Mouse (Mus musculus) C2C12 (cell line): ENCODE results near the gene Foxd4. TPM values are rescaled to one million over a fixed set of nuclear protein-coding genes. Genes with fewer than 3 reads are reported as not detected.

Source experiments
- H3K27me3 ChIP-seq: one replicate; pipeline ENCODE4 v1.6.1; 2011; ENCODE audit not compliant: control insufficient read depth, insufficient read depth, insufficient read length
- H3K36me3 ChIP-seq: one replicate; pipeline ENCODE4 v1.6.1; 2011; ENCODE audit not compliant: control insufficient read depth, insufficient read depth
- H3K4me3 ChIP-seq: one replicate; pipeline ENCODE4 v1.5.1; 2011; ENCODE audit warnings: mild to moderate bottlenecking, control low read depth; ENCODE audit not compliant: poor library complexity, insufficient read depth, severe bottlenecking
- H3K79me2 ChIP-seq: one replicate; pipeline ENCODE4 v1.6.1; 2011; ENCODE audit not compliant: control insufficient read depth, insufficient read depth
- H3K79me3 ChIP-seq: one replicate; pipeline ENCODE4 v1.6.1; 2011; ENCODE audit warnings: low read depth, control low read depth
- H3ac ChIP-seq: one replicate; pipeline ENCODE3; 2011; ENCODE audit warnings: low read depth; ENCODE audit not compliant: control insufficient read depth, insufficient read length
- CEBPB ChIP-seq: IDR thresholded peaks from one replicate; pipeline ENCODE4 v1.6.1; 2011; ENCODE audit warnings: low read depth, mild to moderate bottlenecking, control low read depth, moderate library complexity
- CTCF ChIP-seq: IDR thresholded peaks from one replicate; pipeline ENCODE4 v1.5.1; 2011; ENCODE audit not compliant: control insufficient read depth, insufficient read depth, insufficient read length
- FOSL1 ChIP-seq: IDR thresholded peaks from one replicate; pipeline ENCODE4 v1.8.0; 2011; ENCODE audit warnings: mild to moderate bottlenecking, low read length; ENCODE audit not compliant: poor library complexity, insufficient read depth, severe bottlenecking
- MAX ChIP-seq: IDR thresholded peaks from one replicate; pipeline ENCODE4 v1.6.1; 2011; ENCODE audit warnings: mild to moderate bottlenecking, control low read depth
- MYOD1 ChIP-seq: IDR thresholded peaks from one replicate; pipeline ENCODE4 v1.6.1; 2011; ENCODE audit warnings: low read depth; ENCODE audit not compliant: control insufficient read depth, insufficient read length
- MYOG ChIP-seq: IDR thresholded peaks from one replicate; pipeline ENCODE4 v1.6.1; 2011; ENCODE audit not compliant: control insufficient read depth, insufficient read length; ENCODE audit errors: extremely low read depth
- USF1 ChIP-seq: IDR thresholded peaks from one replicate; pipeline ENCODE4 v1.6.1; 2011; ENCODE audit warnings: low read depth, mild to moderate bottlenecking, control low read depth, moderate library complexity
- microRNA-seq: library from miRNA; unstranded; fragments of <30 nt; microRNA quantifications from one replicate; pipeline ENCODE4, GENCODE M21; 2019; ENCODE audit warnings: borderline microRNAs expressed
- polyA plus RNA-seq: library from polyadenylated mRNA; unstranded; fragments of >200 nt; fragmentation: generic; extraction: Trizol; gene quantifications from one replicate; pipeline ENCODE4 v1.2.1, GENCODE M21; 2012; ENCODE audit warnings: missing spikeins

Foxd4 gene
- polyA plus RNA-seq, 1 experiment, result not detected

- Histone ChIP-seq H3K79me3 (no peaks in the 10 kb centered on the region), H3K4me3 (no peak overlapping the region), H3K36me3 (no peaks in the 10 kb centered on the region), H3K79me2 (no peaks in the 10 kb centered on the region), H3K27me3 (peaks cover 8% of the 10 kb centered on the region), H3ac (no peak overlapping the region)
- TF ChIP-seq MAX (no peak), FOSL1 (no peak), MYOD1 (no peak), CTCF (no peak), CEBPB (no peak), MYOG (no peak), USF1 (no peak)
Measured at GRCm38 (mm10) chr19:24865436-24865835, 35.6 kb downstream of the Foxd4 start.

GRCm38 (mm10) chr19:24861612-24862451, 39.2 kb downstream of the Foxd4 start, which contains the start of gene Pgm5:
Gene Pgm5, minus strand, starts transcription at chr19:24861855.
- Histone ChIP-seq H3K79me2 (no peaks in the 10 kb centered on the region), H3ac (no peak within 1 kb of the TSS), H3K27me3 (peaks cover 8% of the 10 kb centered on the region), H3K79me3 (no peaks in the 10 kb centered on the region), H3K36me3 (no peaks in the 10 kb centered on the region), H3K4me3 (no peak within 1 kb of the TSS)
- TF ChIP-seq MYOG (no peak), MYOD1 (no peak), CEBPB (no peak), USF1 (no peak), CTCF (no peak), FOSL1 (no peak), MAX (no peak)

DNA sequence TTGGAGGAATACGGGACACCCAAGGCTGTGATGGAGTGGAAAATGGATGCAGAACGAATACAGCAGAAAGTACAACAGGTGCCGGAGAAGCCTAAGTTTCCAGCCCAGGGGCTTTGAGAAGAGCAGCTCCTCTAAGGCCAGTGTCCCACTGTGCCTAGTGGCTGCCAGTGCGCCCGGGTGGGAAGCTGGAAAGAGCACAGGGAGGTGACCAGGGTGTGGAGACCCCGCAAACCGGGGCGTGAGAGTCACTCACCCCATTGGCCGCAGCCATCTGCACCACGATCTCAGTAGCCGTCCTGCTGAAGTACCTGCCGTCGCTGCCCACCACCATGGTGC, 39.8 kb downstream of the Foxd4 start:
- no peak for TF ChIP-seq USF1
- H3ac ChIP-seq, result no peak overlapping the region
- H3K36me3 ChIP-seq, result no peaks in the 10 kb centered on the region
- no peaks in the 10 kb centered on the region for H3K79me2 ChIP-seq
- peaks cover 8% of the 10 kb centered on the region for H3K27me3 ChIP-seq
- no peaks in the 10 kb centered on the region for H3K79me3 ChIP-seq
- H3K4me3 ChIP-seq, result no peak overlapping the region

DNA sequence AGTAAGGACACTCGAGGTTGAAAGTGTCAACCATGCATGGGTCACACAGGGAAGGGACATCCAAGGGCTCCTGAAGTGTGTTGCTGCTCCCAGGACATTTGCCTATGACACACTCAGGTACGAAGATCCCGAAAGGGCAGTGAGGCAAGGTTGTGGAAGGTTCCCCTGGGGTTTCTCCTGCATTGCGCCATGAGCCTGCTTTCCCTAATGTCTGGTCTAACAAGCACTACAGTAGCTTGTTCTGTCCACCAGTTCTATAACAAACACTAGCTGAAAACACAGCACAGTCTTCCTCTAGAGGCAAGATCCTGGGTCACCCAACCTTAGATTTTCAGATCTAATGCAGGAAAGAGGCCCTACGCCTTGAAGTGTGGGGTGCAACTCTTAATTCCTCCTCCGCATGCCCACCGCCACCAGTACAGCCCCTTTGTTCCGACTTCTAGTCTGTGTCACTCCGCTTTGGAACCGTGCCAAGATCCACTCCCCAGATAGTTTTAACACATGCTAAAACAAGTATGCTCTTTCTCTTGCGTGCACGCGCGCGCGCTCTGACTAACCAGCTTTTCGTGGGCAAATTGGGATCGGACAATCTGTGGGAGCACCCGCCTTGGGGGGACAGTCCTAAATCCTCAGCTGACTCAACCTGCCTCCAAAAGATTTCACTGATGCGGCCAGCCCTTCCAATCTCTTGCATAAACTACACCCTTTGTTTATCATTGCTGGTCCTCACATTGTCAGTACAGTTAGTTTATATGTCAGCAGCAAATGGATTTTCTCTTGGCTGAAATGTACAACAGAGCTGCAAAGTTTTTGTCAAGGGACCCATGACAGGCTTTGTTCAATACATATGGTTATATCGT, 49.3 kb downstream of the Foxd4 start:
- Histone ChIP-seq H3ac (no peak overlapping the region), H3K79me2 (no peaks in the 10 kb centered on the region), H3K79me3 (no peaks in the 10 kb centered on the region), H3K27me3 (no peaks in the 10 kb centered on the region), H3K4me3 (no peak overlapping the region), H3K36me3 (no peaks in the 10 kb centered on the region)
- TF ChIP-seq CEBPB (no peak), MAX (no peak), MYOG (no peak), USF1 (no peak), MYOD1 (no peak), FOSL1 (no peak), CTCF (no peak)

Small RNAs within 50 kb of the gene (microRNA-seq; reads per million reads assigned to microRNA genes)
- not detected for gene Mir3084-1

Other genes with a start within 250 kb of the Foxd4 start
- under 0.01 TPM for gene Tmem252, start 227.2 kb downstream of the Foxd4 start, polyA plus RNA-seq
- gene Pgm5, start 39.3 kb downstream of the Foxd4 start, polyA plus RNA-seq, result 0.05 TPM
- gene Gm10053, start 25.5 kb downstream of the Foxd4 start, polyA plus RNA-seq, result 207 TPM
- 10.4 TPM for gene Cbwd1, start 60.4 kb upstream of the Foxd4 start, polyA plus RNA-seq
- gene Dock8, start 98.3 kb upstream of the Foxd4 start, polyA plus RNA-seq, result 8.2 TPM